Mouse (Mus musculus) megakaryocyte-erythroid progenitor cell, adult 5-6 weeks (primary cell): ENCODE data around the gene Apln. TPM values are rescaled to one million over a fixed set of nuclear protein-coding genes. Genes with fewer than 3 reads are reported as not detected.

Experiments used
- ATAC-seq: replicated peaks from 2 replicates; pipeline ENCODE4 v1.8.0; 2016; ENCODE audit warnings: mild to moderate bottlenecking, inconsistent platforms; ENCODE audit not compliant: severe bottlenecking, poor library complexity, low FRiP score, low TSS enrichment
- total RNA-seq, 2 experiments: library from RNA; stranded (forward) in 1 of 2; stranded (reverse) in 1 of 2; fragments of 200-1000, 215-1000 nt in 1 of 2; fragments of >200 nt in 1 of 2; fragmentation: Nextera tagmentation in 1 of 2; gene quantifications; 2 replicates each; pipeline ENCODE4 v1.2.3; 2014 to 2017

Apln gene
- total RNA-seq, 2 experiments from 2014 or later: 0.28 TPM; not detected in 1

DNA sequence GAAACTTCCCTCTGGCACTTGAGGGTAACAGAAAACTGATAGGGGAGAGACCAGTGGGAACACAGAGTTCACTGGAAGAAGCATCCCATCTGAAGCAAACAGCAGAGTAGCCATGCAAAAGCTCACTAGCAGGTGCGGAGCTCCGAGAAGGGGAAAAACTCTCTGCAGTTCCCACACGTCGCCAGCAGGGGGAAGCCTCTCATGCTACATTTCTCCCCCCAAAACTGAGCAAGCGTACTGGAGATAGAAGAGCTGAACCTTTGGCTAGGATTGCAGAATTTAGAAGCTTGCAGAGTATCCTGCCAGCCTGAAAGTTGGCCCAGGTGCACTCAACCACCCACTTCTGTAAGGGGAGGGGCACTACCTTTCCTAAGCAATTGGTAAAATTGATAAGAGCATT lies 14.7 kb downstream of the Apln start:
- ATAC-seq: peak; percentile 57; the same call in 1 of the 2 replicates

DNA sequence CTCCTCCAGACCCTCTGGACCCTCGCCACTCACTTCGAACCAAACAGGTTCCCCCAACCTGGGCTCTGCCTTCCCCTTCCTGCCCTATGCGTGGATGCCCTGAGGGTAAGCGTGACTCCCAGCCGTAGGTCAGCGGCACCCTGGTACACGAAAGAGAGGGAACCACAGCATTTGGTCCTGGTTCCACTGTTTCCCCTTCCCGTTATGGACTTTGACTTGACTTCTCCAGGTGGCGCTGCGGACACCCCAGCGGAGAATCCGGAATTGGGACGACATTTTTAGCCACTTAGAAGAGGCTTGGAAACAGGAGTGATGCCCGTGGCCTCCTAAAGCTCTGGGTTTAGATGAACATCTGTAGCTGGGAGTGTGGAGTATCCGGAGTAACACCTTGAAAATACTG lies 15.3 kb downstream of the Apln start:
- ATAC-seq: no peak

DNA sequence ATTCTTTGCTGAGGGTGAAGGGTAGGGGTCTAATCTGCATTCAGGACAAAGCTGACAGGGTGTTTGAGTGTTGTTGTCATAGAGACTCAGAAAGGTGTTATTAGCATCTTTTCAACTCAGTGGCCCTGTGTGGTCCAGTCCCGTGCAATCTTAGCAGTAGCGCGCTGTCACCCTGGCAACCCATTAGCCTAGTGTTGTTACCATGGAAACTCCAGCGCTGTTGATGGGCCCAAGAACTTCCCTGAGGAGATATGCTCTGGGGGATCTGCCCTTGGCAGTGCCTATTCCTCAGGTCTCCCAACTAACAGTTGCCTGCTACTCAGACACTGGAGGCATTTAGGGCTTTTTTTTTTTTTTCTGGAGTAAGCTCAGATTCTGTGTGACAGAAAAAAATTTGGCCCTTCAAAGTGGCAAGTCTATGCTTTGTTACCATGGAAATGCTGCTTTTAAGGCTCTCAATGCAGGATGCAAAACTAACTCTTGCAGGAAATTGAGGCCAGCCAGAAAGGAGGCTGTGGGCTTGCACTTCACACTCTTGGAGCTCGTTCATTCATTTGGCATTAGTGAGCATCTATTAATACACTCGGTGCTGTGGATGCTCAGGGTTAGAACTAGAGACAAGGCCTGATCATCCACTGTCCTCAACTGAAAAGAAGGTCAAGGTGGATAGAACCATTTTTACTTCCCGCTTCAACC lies 17.6 kb downstream of the Apln start:
- ATAC-seq: no peak

DNA sequence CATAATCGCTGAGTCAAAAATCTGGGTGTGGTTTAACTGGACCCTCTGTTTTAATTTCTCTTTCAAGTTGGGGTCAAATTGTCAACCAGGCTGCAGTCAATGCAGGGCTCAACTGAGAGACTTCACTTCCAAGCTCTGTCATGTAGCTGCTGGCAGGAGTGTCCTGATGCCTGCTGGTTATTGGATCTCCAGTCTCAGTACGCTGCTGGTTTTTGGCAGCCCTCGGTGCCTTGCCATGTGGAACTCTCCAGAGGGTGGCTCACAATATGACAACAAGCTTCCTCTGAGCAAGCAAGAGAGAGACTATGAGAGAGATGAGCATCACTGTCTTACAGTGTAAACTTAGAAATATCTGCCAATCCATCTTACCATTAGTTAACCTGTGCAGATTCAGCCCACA lies 23.0 kb downstream of the Apln start:
- no peak for ATAC-seq

DNA sequence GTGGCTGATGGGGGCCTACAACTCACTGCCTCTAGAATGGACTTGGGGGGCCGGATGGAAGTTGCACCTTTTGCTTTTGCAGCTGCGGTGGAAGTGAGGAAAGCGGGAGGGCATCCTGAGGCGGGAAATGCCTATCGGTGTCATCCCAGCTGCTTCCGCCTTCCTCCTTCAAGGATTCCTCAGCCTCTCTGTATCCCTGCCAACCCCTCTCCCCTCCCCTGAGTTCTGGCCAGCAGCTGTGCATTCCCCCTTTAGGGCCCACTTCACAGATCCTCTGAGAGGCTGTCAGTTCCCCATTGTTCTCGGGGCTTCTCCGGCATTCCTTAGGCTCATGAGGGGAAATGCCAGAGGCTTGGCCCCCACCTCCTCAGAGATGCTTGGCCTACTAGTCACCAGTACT lies 28.6 kb downstream of the Apln start:
- ATAC-seq: no peak

DNA sequence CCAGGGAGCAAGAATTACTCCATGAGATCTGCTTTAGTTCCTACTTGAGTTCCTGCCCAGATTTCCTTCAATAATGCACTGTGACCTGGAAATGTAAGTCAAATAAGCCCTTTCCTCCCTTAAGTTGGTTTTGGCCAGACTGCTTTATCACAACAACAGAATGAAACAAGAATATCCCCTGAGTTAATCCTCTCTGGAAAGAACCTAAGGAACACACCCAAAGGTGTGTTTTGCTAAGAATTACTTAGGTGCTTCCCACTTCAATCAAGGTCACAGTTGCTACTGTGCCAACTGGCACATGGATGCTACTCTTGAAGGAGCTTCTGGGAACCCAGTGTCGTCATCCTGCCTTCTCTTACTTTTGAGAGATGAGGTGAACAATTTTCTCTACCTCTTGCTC lies 29.9 kb downstream of the Apln start:
- ATAC-seq: no peak

DNA sequence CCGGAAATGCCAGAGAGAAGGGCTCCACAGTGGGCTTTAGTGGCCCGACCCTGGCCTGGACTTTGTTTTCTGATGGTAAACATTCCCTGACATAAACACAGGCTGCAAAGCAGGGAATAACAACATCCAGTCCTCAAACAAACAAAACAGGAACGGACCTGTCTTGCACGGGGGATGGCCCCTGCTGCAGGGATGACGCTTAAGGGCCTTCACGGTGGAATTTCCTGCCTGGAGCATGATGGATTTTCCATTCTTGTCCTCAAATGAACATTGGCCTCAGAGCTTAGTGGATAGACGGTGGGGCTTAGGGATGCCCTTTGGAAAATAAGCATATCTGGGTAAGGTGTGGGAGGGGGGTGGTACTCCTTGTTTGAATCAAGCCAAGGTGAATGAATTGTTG lies 33.5 kb downstream of the Apln start:
- no peak for ATAC-seq

DNA sequence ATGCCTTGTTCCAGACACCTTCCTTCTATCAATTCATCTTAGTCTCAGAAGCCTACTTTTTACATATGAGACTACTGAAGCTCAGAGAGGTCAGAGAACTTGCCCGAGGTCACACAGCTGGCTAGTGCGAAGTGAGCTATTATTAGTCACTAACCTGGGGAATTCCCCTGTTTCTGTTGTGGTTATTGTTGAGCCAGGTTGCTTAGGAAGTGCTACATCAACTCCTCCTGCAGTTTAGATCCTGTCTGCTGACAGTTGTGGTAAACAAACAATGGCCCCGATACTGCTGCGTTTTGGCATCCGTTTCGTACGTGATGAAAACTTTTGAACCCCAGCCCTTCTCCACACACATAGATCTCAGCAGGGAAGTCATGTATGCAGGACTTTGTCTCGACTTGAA lies 36.2 kb downstream of the Apln start:
- ATAC-seq: no peak

DNA sequence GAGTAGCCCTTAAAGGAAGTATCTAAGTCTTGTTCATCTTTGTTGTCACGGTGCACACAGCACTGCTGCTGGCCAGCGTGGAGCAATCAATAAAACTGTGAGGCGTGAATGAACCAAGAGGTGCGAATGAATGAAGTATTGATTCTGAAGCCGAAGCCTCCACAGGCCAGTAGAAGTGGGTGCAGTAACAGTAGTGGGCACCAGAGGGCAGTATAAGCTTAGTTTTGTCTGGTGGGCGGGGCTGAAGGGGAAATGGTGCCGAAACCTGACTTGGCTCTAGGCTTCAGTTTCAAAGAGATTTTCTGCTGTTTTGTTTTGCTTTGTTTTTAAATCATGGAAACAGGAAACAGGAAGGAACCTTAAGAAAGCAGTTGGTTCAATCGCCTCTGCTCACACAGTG lies 42.0 kb downstream of the Apln start:
- peak; percentile 83 for ATAC-seq

DNA sequence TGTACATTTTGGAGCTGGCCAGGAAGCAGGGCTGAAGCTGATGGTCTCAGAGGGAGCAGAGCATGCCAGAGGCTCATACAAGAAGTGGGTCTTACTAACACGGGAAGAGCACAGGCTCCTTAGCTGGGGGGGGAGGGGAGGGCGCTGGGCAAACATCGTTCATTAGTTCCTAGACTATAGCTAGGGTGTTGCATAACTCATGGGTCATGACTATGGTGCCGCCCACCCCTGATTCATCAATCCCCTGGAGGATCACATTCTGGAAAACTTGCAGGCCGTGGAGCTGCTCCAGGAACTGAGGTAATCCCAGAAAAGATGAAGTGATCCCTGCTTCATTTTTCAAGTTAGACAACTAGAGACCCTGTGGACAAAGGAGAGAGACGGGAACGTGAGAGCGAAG lies 46.6 kb downstream of the Apln start:
- ATAC-seq: no peak

DNA sequence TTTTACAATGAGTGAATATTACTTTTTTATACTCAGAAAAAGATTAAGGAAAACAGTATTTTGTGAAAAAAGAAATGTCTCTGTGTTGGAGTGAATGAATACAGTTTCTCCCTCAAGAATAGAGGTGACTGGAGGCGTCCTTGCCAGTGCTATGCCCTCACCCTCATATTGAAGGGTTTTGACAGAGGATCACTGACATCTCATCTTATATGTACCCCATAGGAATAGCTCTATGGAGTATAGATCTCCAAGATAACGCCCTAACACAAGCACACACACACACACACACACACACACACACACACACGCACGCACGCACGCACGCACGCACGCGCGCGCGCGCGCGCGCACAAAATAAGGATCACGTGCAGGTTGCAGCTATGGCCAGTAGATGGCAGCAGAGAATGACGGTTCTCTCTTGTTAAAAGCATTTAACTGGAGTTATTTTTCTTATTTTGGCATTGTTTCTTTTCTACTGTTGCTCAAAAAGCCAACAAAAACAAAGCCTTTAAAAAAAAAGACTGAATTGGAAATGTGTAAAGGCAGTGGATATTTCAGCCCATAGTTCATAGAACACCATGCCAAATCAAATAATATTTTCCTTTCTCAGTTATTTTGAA lies 49.5 kb downstream of the Apln start:
- no peak for ATAC-seq

DNA sequence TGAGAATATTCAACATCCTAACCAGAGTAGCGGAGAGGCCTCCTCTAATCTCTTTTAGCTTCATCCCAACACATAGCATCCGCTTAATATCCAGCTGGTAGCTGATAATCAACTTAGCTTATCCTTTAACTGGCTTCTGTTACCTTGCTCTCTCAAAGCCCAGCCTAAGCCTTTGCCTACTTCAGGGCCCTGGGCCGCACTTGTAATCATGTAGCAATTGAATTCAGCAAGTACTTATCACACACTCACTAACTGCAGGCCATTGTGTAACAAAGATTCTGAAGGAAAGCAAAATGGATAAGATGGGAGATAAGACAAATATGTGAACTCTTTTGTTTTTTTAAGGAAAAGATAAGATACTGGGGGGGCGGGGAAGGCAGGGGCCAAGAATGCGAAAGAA lies 57.6 kb downstream of the Apln start:
- ATAC-seq: no peak

DNA sequence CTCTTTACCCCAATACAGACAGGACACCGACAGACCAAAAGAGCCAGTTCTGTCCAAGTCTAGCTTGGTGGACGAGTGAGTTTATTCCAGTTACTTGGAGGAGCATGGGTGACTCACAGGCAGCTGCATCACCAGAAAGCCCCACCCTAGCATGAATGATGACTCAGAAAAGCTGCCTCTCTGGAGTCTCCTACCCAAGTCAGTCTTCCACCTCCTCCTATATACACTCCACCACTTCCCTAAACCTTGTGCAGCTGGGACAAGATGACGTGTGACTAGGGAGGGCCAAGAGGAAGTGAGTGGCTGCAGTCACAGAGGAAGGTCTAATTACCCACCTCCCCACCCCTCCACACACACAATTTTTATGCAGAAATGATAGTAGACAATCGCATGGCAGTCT lies 58.1 kb downstream of the Apln start:
- ATAC-seq: no peak

Other genes starting within 250 kb of the Apln start
- not detected in 2 replicates for gene Smarca1, start 141.9 kb downstream of the Apln start, total RNA-seq (2014; fragmentation: Nextera tagmentation)
- not detected in 2 replicates for gene Smarca1, start 141.9 kb downstream of the Apln start, total RNA-seq (2017)
- gene Ocrl, start 122.5 kb downstream of the Apln start, total RNA-seq (2014; fragmentation: Nextera tagmentation): 53.0 and 75.1 TPM in 2 replicates
- gene Ocrl, start 122.5 kb downstream of the Apln start, total RNA-seq (2017): 15.6 and 29.5 TPM in 2 replicates
- gene Xpnpep2, start 73.9 kb upstream of the Apln start, total RNA-seq (2014; fragmentation: Nextera tagmentation): 3.6 TPM in 1 of 2 replicates, not detected in the other
- gene Xpnpep2, start 73.9 kb upstream of the Apln start, total RNA-seq (2017): 0.47 TPM in 1 of 2 replicates, not detected in the other
- 34.7 and 38.6 TPM in 2 replicates for gene Sash3, start 111.6 kb upstream of the Apln start, total RNA-seq (2014; fragmentation: Nextera tagmentation)
- 49.8 and 63.2 TPM in 2 replicates for gene Sash3, start 111.6 kb upstream of the Apln start, total RNA-seq (2017)
- 12.3 and 17.4 TPM in 2 replicates for gene Zdhhc9, start 174.0 kb upstream of the Apln start, total RNA-seq (2014; fragmentation: Nextera tagmentation)
- gene Zdhhc9, start 174.0 kb upstream of the Apln start, total RNA-seq (2017): 3.2 and 3.9 TPM in 2 replicates
- 61.4 and 77.8 TPM in 2 replicates for gene Utp14a, start 222.0 kb upstream of the Apln start, total RNA-seq (2014; fragmentation: Nextera tagmentation)
- gene Utp14a, start 222.0 kb upstream of the Apln start, total RNA-seq (2017): 120 and 121 TPM in 2 replicates